Mouse (Mus musculus): ENCODE measurements at regions not wholly inside any gene's neighbourhood (a gene's known extent, or its start where the extent isn't known, plus 50 kb on each side); places are given as distances from the start of the nearest gene placed in this dataset.

DNA sequence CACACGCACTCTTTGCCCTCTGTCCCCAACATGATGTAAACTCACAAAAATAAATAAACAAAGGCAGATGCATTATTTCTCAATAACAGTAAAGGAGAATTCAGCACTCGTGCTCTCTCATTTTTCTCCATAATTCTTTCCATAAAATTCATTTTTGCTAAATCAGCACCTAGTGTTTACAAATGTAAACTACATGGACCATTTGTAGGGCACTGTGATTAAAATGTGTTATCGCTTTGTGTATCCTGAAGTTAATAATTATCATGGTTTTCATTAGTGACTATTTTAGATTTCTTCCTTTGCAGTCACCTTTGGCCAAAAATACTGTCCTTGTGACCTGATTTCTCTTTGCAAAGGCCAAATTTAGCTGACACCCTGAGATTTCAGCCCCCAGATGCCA, 61.0 kb upstream of the Ppm1b start:
- TF ChIP-seq CTCF (IDR thresholded peaks at IDR 0.05; ENCODE audit: control insufficient read depth, insufficient read depth, insufficient replicate concordance, low read depth, low read length) (no peak), POLR2A (IDR thresholded peaks at IDR 0.05; ENCODE audit: control insufficient read depth, low read depth, low read length) (no peak)

Data from testis, adult 2 months (tissue).